Mouse (Mus musculus) CH12.LX (cell line): ENCODE data around the gene Morn5. TPM values are rescaled to one million over a fixed set of nuclear protein-coding genes. Genes with fewer than 3 reads are reported as not detected.

Experiments used
- DNase-seq: peaks from one replicate; pipeline ENCODE4 v3.0.0-alpha.2; 2013; ENCODE audit errors: extremely low read depth
- H3K27ac ChIP-seq: 2 replicates; pipeline ENCODE4 v1.5.1; 2012; ENCODE audit warnings: low read depth, mild to moderate bottlenecking, control low read depth, moderate library complexity; ENCODE audit not compliant: insufficient read depth
- H3K27me3 ChIP-seq: replicated peaks from 2 replicates; pipeline ENCODE3; 2012; ENCODE audit warnings: inconsistent platforms
- H3K36me3 ChIP-seq, 2 experiments: replicated peaks in 1 of 2; 2 replicates each; pipeline versions ENCODE3 to v1.6.1; 2012; ENCODE audit warnings: inconsistent platforms in 1 of 2, low read length in 1 of 2, mild to moderate bottlenecking in 1 of 2, mixed read lengths in 1 of 2, moderate library complexity in 1 of 2; ENCODE audit not compliant: control insufficient read depth in 1 of 2, insufficient read depth in 1 of 2
- H3K4me1 ChIP-seq, 2 experiments: 2 replicates each; pipeline ENCODE4 v1.6.1; 2012; ENCODE audit warnings: inconsistent platforms in 1 of 2, moderate library complexity in 1 of 2; ENCODE audit not compliant: insufficient read depth in 2 of 2, control insufficient read depth in 1 of 2
- H3K4me2 ChIP-seq: 2 replicates; pipeline ENCODE4 v1.6.1; 2012; ENCODE audit warnings: low read depth, mild to moderate bottlenecking, control low read depth; ENCODE audit not compliant: poor library complexity, insufficient read depth, severe bottlenecking
- H3K4me3 ChIP-seq, 3 experiments: fragments of 150-350 bp in 1 of 3; sonication (generic) in 1 of 3; replicated peaks in 1 of 3; 2 replicates each; pipeline versions ENCODE3 to v1.5.1; 2011 to 2012; ENCODE audit warnings: low read depth in 2 of 3, low read length in 2 of 3, mild to moderate bottlenecking in 2 of 3, moderate library complexity in 2 of 3, control low read depth in 1 of 3, improper control_type of control experiment in 1 of 3, inconsistent platforms in 1 of 3, mixed read lengths in 1 of 3; ENCODE audit not compliant: poor library complexity in 1 of 3
- H3K79me2 ChIP-seq: replicated peaks from 2 replicates; pipeline ENCODE4 v1.6.1; 2012; ENCODE audit warnings: mild to moderate bottlenecking, moderate library complexity; ENCODE audit not compliant: control insufficient read depth, poor library complexity, insufficient read depth, severe bottlenecking; ENCODE audit errors: extremely low read depth
- H3K9ac ChIP-seq: 2 replicates; pipeline ENCODE4 v1.6.1; 2012; ENCODE audit warnings: low read depth, mild to moderate bottlenecking, control low read depth, moderate library complexity; ENCODE audit not compliant: insufficient read depth
- H3K9me3 ChIP-seq: replicated peaks from 2 replicates; pipeline ENCODE3; 2012; ENCODE audit warnings: low read length, inconsistent platforms, mixed read lengths
- BHLHE40 ChIP-seq: IDR thresholded peaks from 2 replicates; pipeline ENCODE4 v1.6.1; 2011; ENCODE audit warnings: mild to moderate bottlenecking, low read depth, low read length, improper control_type of control experiment
- CHD1 ChIP-seq: IDR thresholded peaks from 2 replicates; pipeline ENCODE4 v1.6.1; 2012; ENCODE audit warnings: low read depth, low read length, improper control_type of control experiment, inconsistent platforms
- CHD2 ChIP-seq: IDR thresholded peaks from 2 replicates; pipeline ENCODE4 v1.6.1; 2011; ENCODE audit warnings: low read length, improper control_type of control experiment
- CTCF ChIP-seq, 2 experiments: IDR thresholded peaks in 1 of 2; conservative IDR thresholded peaks in 1 of 2; 2 replicates each; pipeline ENCODE4 v1.5.1; 2011 to 2012; ENCODE audit warnings: low read depth in 2 of 2, low read length in 2 of 2, improper control_type of control experiment in 1 of 2, inconsistent platforms in 1 of 2, mild to moderate bottlenecking in 1 of 2, moderate library complexity in 1 of 2
- ELF1 ChIP-seq: IDR thresholded peaks from 2 replicates; pipeline ENCODE4 v1.6.1; 2014; ENCODE audit warnings: low read depth, mild to moderate bottlenecking, inconsistent platforms, low read length, improper control_type of control experiment
- ETS1 ChIP-seq: conservative IDR thresholded peaks from 2 replicates; pipeline ENCODE4 v1.6.1; 2012; ENCODE audit warnings: low read depth, mild to moderate bottlenecking, inconsistent platforms, low read length, improper control_type of control experiment, moderate library complexity
- IRF4 ChIP-seq: IDR thresholded peaks from 2 replicates; pipeline ENCODE4 v1.6.1; 2014; ENCODE audit warnings: low read depth, mild to moderate bottlenecking, inconsistent platforms, low read length, improper control_type of control experiment
- JUN ChIP-seq: IDR thresholded peaks from 2 replicates; pipeline ENCODE4 v1.6.1; 2011; ENCODE audit warnings: low read depth, mild to moderate bottlenecking, low read length, improper control_type of control experiment, moderate library complexity; ENCODE audit not compliant: insufficient read depth
- JUND ChIP-seq: conservative IDR thresholded peaks from 2 replicates; pipeline ENCODE4 v1.6.1; 2011; ENCODE audit warnings: low read depth, low read length, improper control_type of control experiment
- MAFK ChIP-seq: IDR thresholded peaks from 2 replicates; pipeline ENCODE4 v1.6.1; 2011; ENCODE audit warnings: low read length, improper control_type of control experiment; ENCODE audit not compliant: insufficient replicate concordance
- MAZ ChIP-seq: IDR thresholded peaks from 2 replicates; pipeline ENCODE4 v1.6.1; 2012; ENCODE audit warnings: low read depth, mild to moderate bottlenecking, inconsistent platforms, low read length, improper control_type of control experiment, moderate library complexity
- MEF2A ChIP-seq: IDR thresholded peaks from 2 replicates; pipeline ENCODE4 v1.6.1; 2014; ENCODE audit warnings: low read depth, mild to moderate bottlenecking, inconsistent platforms, low read length, improper control_type of control experiment, borderline replicate concordance
- MXI1 ChIP-seq: IDR thresholded peaks from 2 replicates; pipeline ENCODE4 v1.6.1; 2011; ENCODE audit warnings: mild to moderate bottlenecking, low read depth, low read length, improper control_type of control experiment
- MYC ChIP-seq: IDR thresholded peaks from 2 replicates; pipeline ENCODE4 v1.6.1; 2011; ENCODE audit warnings: low read depth, mild to moderate bottlenecking, improper control_type of control experiment, low read length
- NELFE ChIP-seq: IDR thresholded peaks from 2 replicates; pipeline ENCODE4 v1.6.1; 2011; ENCODE audit warnings: low read depth, low read length, improper control_type of control experiment
- NRF1 ChIP-seq: IDR thresholded peaks from 2 replicates; pipeline ENCODE4 v1.6.1; 2014; ENCODE audit warnings: low read depth, mild to moderate bottlenecking, inconsistent platforms, low read length, improper control_type of control experiment, moderate library complexity
- POLR2A ChIP-seq: IDR thresholded peaks from 2 replicates; pipeline ENCODE4 v1.6.1; 2011; ENCODE audit warnings: low read depth, mild to moderate bottlenecking, improper control_type of control experiment, low read length
- POLR2AphosphoS2 ChIP-seq: IDR thresholded peaks from 2 replicates; pipeline ENCODE4 v1.6.1; 2011; ENCODE audit warnings: low read depth, low read length, improper control_type of control experiment
- RAD21 ChIP-seq: IDR thresholded peaks from 2 replicates; pipeline ENCODE4 v1.6.1; 2011; ENCODE audit warnings: low read depth, mild to moderate bottlenecking, low read length, improper control_type of control experiment, moderate library complexity
- RCOR1 ChIP-seq: conservative IDR thresholded peaks from 2 replicates; pipeline ENCODE4 v1.6.1; 2012; ENCODE audit warnings: low read depth, mild to moderate bottlenecking, inconsistent platforms, low read length, improper control_type of control experiment
- SMC3 ChIP-seq: IDR thresholded peaks from 2 replicates; pipeline ENCODE4 v1.6.1; 2011; ENCODE audit warnings: low read depth, low read length, improper control_type of control experiment
- UBTF ChIP-seq: IDR thresholded peaks from 2 replicates; pipeline ENCODE4 v1.6.1; 2012; ENCODE audit warnings: low read depth, mild to moderate bottlenecking, inconsistent platforms, low read length, improper control_type of control experiment, moderate library complexity
- USF1 ChIP-seq: IDR thresholded peaks from 2 replicates; pipeline ENCODE4 v1.6.1; 2014; ENCODE audit warnings: low read depth, mild to moderate bottlenecking, inconsistent platforms, low read length, improper control_type of control experiment
- USF2 ChIP-seq: conservative IDR thresholded peaks from 2 replicates; pipeline ENCODE4 v1.6.1; 2011; ENCODE audit warnings: low read depth, low read length, improper control_type of control experiment
- ZC3H11A ChIP-seq: IDR thresholded peaks from 2 replicates; pipeline ENCODE4 v1.6.1; 2012; ENCODE audit warnings: low read depth, mild to moderate bottlenecking, inconsistent platforms, low read length, improper control_type of control experiment
- ZMIZ1 ChIP-seq: IDR thresholded peaks from 2 replicates; pipeline ENCODE4 v1.6.1; 2012; ENCODE audit warnings: low read depth, mild to moderate bottlenecking, inconsistent platforms, low read length, improper control_type of control experiment
- ZNF384 ChIP-seq: IDR thresholded peaks from 2 replicates; pipeline ENCODE4 v1.6.1; 2012; ENCODE audit warnings: low read depth, low read length, improper control_type of control experiment, inconsistent platforms
- dilution Hi-C: fragments of 300-500 bp; cut with MboI; formaldehyde crosslinking; loops from 2 replicates; pipeline ENCODE4 v1.14.3; 2020; ENCODE audit warnings: low sequenced_read_pairs; ENCODE audit not compliant: extremely low pct_unique_long_range_greater_than_20kb, extremely low pct_ligation_motif_present
- in situ Hi-C: fragments of 300-500 bp; cut with MboI; formaldehyde crosslinking; loops from 3 replicates; pipeline ENCODE4 v1.14.3; 2019; ENCODE audit warnings: low sequenced_read_pairs, low pct_ligation_motif_present, low pct_unique_long_range_greater_than_20kb, mixed read lengths
- polyA plus RNA-seq: library from polyadenylated mRNA; unstranded; fragments of >175 nt; gene quantifications from 2 replicates; pipeline ENCODE4 v1.2.1, GENCODE M21; 2012; ENCODE audit warnings: low read depth; ENCODE audit not compliant: insufficient read length
- total RNA-seq, 2 experiments: library from RNA; depleted of rRNA; stranded (reverse); fragments of 300-350 nt in 1 of 2; fragments of >200 nt in 1 of 2; gene quantifications; 2 replicates each; pipeline ENCODE4 v1.2.3; 2012 to 2014

Gene Morn5
- total and polyA plus RNA-seq, 3 experiments: 0.38 TPM; not detected in 2

- Histone ChIP-seq H3K36me3 (peaks cover 15 to 31% of the 10 kb centered on the region in 2 experiments), H3K27me3 (peaks cover 1% of the 10 kb centered on the region), H3K27ac (no peak overlapping the region), H3K4me2 (no peak overlapping the region), H3K79me2 (no peaks in the 10 kb centered on the region), H3K4me1 (no peaks in the 10 kb centered on the region), H3K9me3 (no peaks in the 10 kb centered on the region), H3K9ac (no peak overlapping the region), H3K4me3 (no peak overlapping the region)
- no peak for TF ChIP-seq ETS1
- no peak for TF ChIP-seq POLR2AphosphoS2
- TF ChIP-seq MYC: no peak
- no peak for TF ChIP-seq JUND
- no peak for TF ChIP-seq UBTF
- no peak for TF ChIP-seq MAFK
- TF ChIP-seq USF1: no peak
- TF ChIP-seq IRF4: no peak
- TF ChIP-seq USF2: no peak
- TF ChIP-seq NRF1: no peak
- TF ChIP-seq RAD21: no peak
- TF ChIP-seq CTCF (conservative IDR thresholded peaks at IDR 0.05 in 1 of 2, IDR thresholded peaks at IDR 0.05 in 1 of 2; ENCODE audit: low read depth in 2 of 2, low read length in 2 of 2): no peak
- no peak for TF ChIP-seq RCOR1
- no peak for TF ChIP-seq ELF1
- no peak for TF ChIP-seq SMC3
- no peak for TF ChIP-seq CHD1
- TF ChIP-seq POLR2A: no peak
- TF ChIP-seq MXI1: no peak
- no peak for TF ChIP-seq MEF2A
- dilution Hi-C loops (no loop called here), in situ Hi-C loops (no loop called here)
- no peak for DNase-seq
Measured at GRCm38 (mm10) chr2:36032884-36033283, 16.4 kb upstream of the Morn5 start.

GRCm38 (mm10) chr2:36033966-36034365, 15.3 kb upstream of the Morn5 start:
- peaks cover 22 to 41% of the 10 kb centered on the region in 2 experiments for H3K36me3 ChIP-seq
- H3K9me3 ChIP-seq: no peaks in the 10 kb centered on the region
- no peak for TF ChIP-seq NELFE
- no peak for TF ChIP-seq ZC3H11A
- no peak for TF ChIP-seq ZNF384
- TF ChIP-seq MAZ: no peak
- no peak for TF ChIP-seq ELF1
- no peak for TF ChIP-seq UBTF
- no peak for TF ChIP-seq BHLHE40
- no peak for TF ChIP-seq USF2
- TF ChIP-seq JUN: no peak
- TF ChIP-seq MXI1: no peak
- no peak for TF ChIP-seq ZMIZ1
- no peak for TF ChIP-seq CHD2
- in situ Hi-C loops: no loop called here
- H3K9ac ChIP-seq: no peak overlapping the region
- dilution Hi-C loops: no loop called here
- no peak overlapping the region for H3K4me3 ChIP-seq
- H3K27ac ChIP-seq: no peak overlapping the region
- no peaks in the 10 kb centered on the region for H3K79me2 ChIP-seq
- DNase-seq: no peak
- H3K4me2 ChIP-seq: no peak overlapping the region
- H3K27me3 ChIP-seq: no peaks in the 10 kb centered on the region
- no peaks in the 10 kb centered on the region for H3K4me1 ChIP-seq
